Mouse (Mus musculus): ENCODE data around the gene Prepl. TPM values are rescaled to one million over a fixed set of nuclear protein-coding genes. Genes with fewer than 3 reads are reported as not detected.

Prepl gene
- polyA plus RNA-seq, 1 experiment: 17.1 TPM

- no peak overlapping the region for H3K4me3 ChIP-seq (ENCODE audit: insufficient read depth, poor library complexity, severe bottlenecking)
- H3K79me2 ChIP-seq (ENCODE audit: control insufficient read depth, insufficient read depth): no peaks in the 10 kb centered on the region
- no peaks in the 10 kb centered on the region for H3K27me3 ChIP-seq (ENCODE audit: control insufficient read depth, insufficient read depth, insufficient read length)
- H3K36me3 ChIP-seq (ENCODE audit: control insufficient read depth, insufficient read depth): no peaks in the 10 kb centered on the region
- no peak for TF ChIP-seq CEBPB (IDR thresholded peaks at IDR 0.05; ENCODE audit: low read depth)
- no peak for TF ChIP-seq MAX (IDR thresholded peaks at IDR 0.05)
- TF ChIP-seq CTCF (IDR thresholded peaks at IDR 0.05; ENCODE audit: control insufficient read depth, insufficient read depth, insufficient read length): no peak
- no peak for TF ChIP-seq MYOD1 (IDR thresholded peaks at IDR 0.05; ENCODE audit: control insufficient read depth, insufficient read length, low read depth)
- TF ChIP-seq FOSL1 (IDR thresholded peaks at IDR 0.05; ENCODE audit: insufficient read depth, low read length, poor library complexity, severe bottlenecking): no peak
- TF ChIP-seq USF1 (IDR thresholded peaks at IDR 0.05; ENCODE audit: low read depth): no peak
- TF ChIP-seq MYOG (IDR thresholded peaks at IDR 0.05; ENCODE audit: control insufficient read depth, extremely low read depth, insufficient read length): no peak
- no peak overlapping the region for H3ac ChIP-seq (ENCODE audit: control insufficient read depth, insufficient read length, low read depth)
- H3K79me3 ChIP-seq (ENCODE audit: low read depth): no peaks in the 10 kb centered on the region
These were observed 13.3 kb upstream of the Prepl start for GRCm38 (mm10) chr17:85103310-85103709.

- Histone ChIP-seq H3K4me3 (ENCODE audit: insufficient read depth, poor library complexity, severe bottlenecking) (no peak overlapping the region), H3K27me3 (ENCODE audit: control insufficient read depth, insufficient read depth, insufficient read length) (no peaks in the 10 kb centered on the region), H3K36me3 (ENCODE audit: control insufficient read depth, insufficient read depth) (no peaks in the 10 kb centered on the region), H3K79me2 (ENCODE audit: control insufficient read depth, insufficient read depth) (no peaks in the 10 kb centered on the region), H3ac (ENCODE audit: control insufficient read depth, insufficient read length, low read depth) (no peak overlapping the region), H3K79me3 (ENCODE audit: low read depth) (no peaks in the 10 kb centered on the region)
- TF ChIP-seq USF1 (IDR thresholded peaks at IDR 0.05; ENCODE audit: low read depth) (no peak), MYOG (IDR thresholded peaks at IDR 0.05; ENCODE audit: control insufficient read depth, extremely low read depth, insufficient read length) (no peak), CEBPB (IDR thresholded peaks at IDR 0.05; ENCODE audit: low read depth) (no peak), MAX (IDR thresholded peaks at IDR 0.05) (no peak), CTCF (IDR thresholded peaks at IDR 0.05; ENCODE audit: control insufficient read depth, insufficient read depth, insufficient read length) (no peak), MYOD1 (IDR thresholded peaks at IDR 0.05; ENCODE audit: control insufficient read depth, insufficient read length, low read depth) (no peak), FOSL1 (IDR thresholded peaks at IDR 0.05; ENCODE audit: insufficient read depth, low read length, poor library complexity, severe bottlenecking) (no peak)
These were observed 11.7 kb upstream of the Prepl start for GRCm38 (mm10) chr17:85101751-85102150.

DNA sequence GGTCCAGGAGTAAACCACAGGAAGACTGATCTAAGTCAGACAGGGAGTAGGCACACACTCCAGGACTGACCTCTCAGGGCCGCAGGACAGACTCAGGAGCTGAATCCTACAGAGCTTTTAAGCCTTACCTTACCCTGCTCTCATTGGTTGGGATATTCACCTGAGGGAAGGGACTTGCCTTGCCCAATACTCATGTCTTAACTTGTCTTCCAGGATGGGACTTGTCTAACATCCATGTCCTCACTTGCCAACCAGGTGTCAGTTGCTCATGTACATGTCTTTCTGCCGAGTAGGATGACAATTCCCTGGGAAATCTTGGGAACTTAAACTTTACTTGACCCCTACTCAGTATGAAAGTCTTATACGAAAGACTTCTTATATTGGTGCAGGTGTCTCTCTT is 10.2 kb upstream of the Prepl start:
- no peak overlapping the region for H3K4me3 ChIP-seq (ENCODE audit: insufficient read depth, poor library complexity, severe bottlenecking)
- H3ac ChIP-seq (ENCODE audit: control insufficient read depth, insufficient read length, low read depth): no peak overlapping the region
- H3K79me3 ChIP-seq (ENCODE audit: low read depth): no peaks in the 10 kb centered on the region
- no peak for TF ChIP-seq CEBPB (IDR thresholded peaks at IDR 0.05; ENCODE audit: low read depth)
- no peak for TF ChIP-seq CTCF (IDR thresholded peaks at IDR 0.05; ENCODE audit: control insufficient read depth, insufficient read depth, insufficient read length)
- no peak for TF ChIP-seq MYOG (IDR thresholded peaks at IDR 0.05; ENCODE audit: control insufficient read depth, extremely low read depth, insufficient read length)
- no peaks in the 10 kb centered on the region for H3K27me3 ChIP-seq (ENCODE audit: control insufficient read depth, insufficient read depth, insufficient read length)
- no peaks in the 10 kb centered on the region for H3K79me2 ChIP-seq (ENCODE audit: control insufficient read depth, insufficient read depth)
- H3K36me3 ChIP-seq (ENCODE audit: control insufficient read depth, insufficient read depth): peaks cover 4% of the 10 kb centered on the region

- Histone ChIP-seq H3K79me3 (ENCODE audit: low read depth) (no peaks in the 10 kb centered on the region), H3K27me3 (ENCODE audit: control insufficient read depth, insufficient read depth, insufficient read length) (no peaks in the 10 kb centered on the region)
- TF ChIP-seq CTCF (IDR thresholded peaks at IDR 0.05; ENCODE audit: control insufficient read depth, insufficient read depth, insufficient read length) (no peak), FOSL1 (IDR thresholded peaks at IDR 0.05; ENCODE audit: insufficient read depth, low read length, poor library complexity, severe bottlenecking) (peak; percentile 97), MYOG (IDR thresholded peaks at IDR 0.05; ENCODE audit: control insufficient read depth, extremely low read depth, insufficient read length) (no peak), USF1 (IDR thresholded peaks at IDR 0.05; ENCODE audit: low read depth) (no peak)
These were observed 8.8 kb upstream of the Prepl start for GRCm38 (mm10) chr17:85098677-85099323.

GRCm38 (mm10) chr17:85096396-85096795 is 6.4 kb upstream of the Prepl start:
- Histone ChIP-seq H3K79me3 (ENCODE audit: low read depth) (no peaks in the 10 kb centered on the region), H3K36me3 (ENCODE audit: control insufficient read depth, insufficient read depth) (peaks cover 4% of the 10 kb centered on the region), H3K4me3 (ENCODE audit: insufficient read depth, poor library complexity, severe bottlenecking) (no peak overlapping the region), H3K27me3 (ENCODE audit: control insufficient read depth, insufficient read depth, insufficient read length) (no peaks in the 10 kb centered on the region), H3K79me2 (ENCODE audit: control insufficient read depth, insufficient read depth) (no peaks in the 10 kb centered on the region), H3ac (ENCODE audit: control insufficient read depth, insufficient read length, low read depth) (no peak overlapping the region)
- no peak for TF ChIP-seq MYOD1 (IDR thresholded peaks at IDR 0.05; ENCODE audit: control insufficient read depth, insufficient read length, low read depth)
- TF ChIP-seq CEBPB (IDR thresholded peaks at IDR 0.05; ENCODE audit: low read depth): no peak
- TF ChIP-seq MYOG (IDR thresholded peaks at IDR 0.05; ENCODE audit: control insufficient read depth, extremely low read depth, insufficient read length): no peak
- TF ChIP-seq FOSL1 (IDR thresholded peaks at IDR 0.05; ENCODE audit: insufficient read depth, low read length, poor library complexity, severe bottlenecking): no peak
- TF ChIP-seq USF1 (IDR thresholded peaks at IDR 0.05; ENCODE audit: low read depth): no peak
- TF ChIP-seq MAX (IDR thresholded peaks at IDR 0.05): no peak

More at GRCm38 (mm10) chr17:85098677-85099323, 8.8 kb upstream of the Prepl start:
- no peak overlapping the region for H3K4me3 ChIP-seq (ENCODE audit: insufficient read depth, poor library complexity, severe bottlenecking)
- H3K36me3 ChIP-seq (ENCODE audit: control insufficient read depth, insufficient read depth): peaks cover 4% of the 10 kb centered on the region
- H3ac ChIP-seq (ENCODE audit: control insufficient read depth, insufficient read length, low read depth): no peak overlapping the region
- H3K79me2 ChIP-seq (ENCODE audit: control insufficient read depth, insufficient read depth): no peaks in the 10 kb centered on the region

- peaks cover 4% of the 10 kb centered on the region for H3K79me3 ChIP-seq (ENCODE audit: low read depth)
- peaks cover 4% of the 10 kb centered on the region for H3K36me3 ChIP-seq (ENCODE audit: control insufficient read depth, insufficient read depth)
- no peaks in the 10 kb centered on the region for H3K27me3 ChIP-seq (ENCODE audit: control insufficient read depth, insufficient read depth, insufficient read length)
- H3ac ChIP-seq (ENCODE audit: control insufficient read depth, insufficient read length, low read depth): no peak overlapping the region
- no peak for TF ChIP-seq CTCF (IDR thresholded peaks at IDR 0.05; ENCODE audit: control insufficient read depth, insufficient read depth, insufficient read length)
- TF ChIP-seq CEBPB (IDR thresholded peaks at IDR 0.05; ENCODE audit: low read depth): no peak
- no peak for TF ChIP-seq MYOG (IDR thresholded peaks at IDR 0.05; ENCODE audit: control insufficient read depth, extremely low read depth, insufficient read length)
- no peak for TF ChIP-seq FOSL1 (IDR thresholded peaks at IDR 0.05; ENCODE audit: insufficient read depth, low read length, poor library complexity, severe bottlenecking)
- no peak for TF ChIP-seq USF1 (IDR thresholded peaks at IDR 0.05; ENCODE audit: low read depth)
- H3K4me3 ChIP-seq (ENCODE audit: insufficient read depth, poor library complexity, severe bottlenecking): no peak overlapping the region
- H3K79me2 ChIP-seq (ENCODE audit: control insufficient read depth, insufficient read depth): peaks cover 9% of the 10 kb centered on the region
These were observed 1.7 kb upstream of the Prepl start for GRCm38 (mm10) chr17:85091762-85092161.

Measured in C2C12 (cell line).